Mouse (Mus musculus) gastrocnemius, postnatal 25 days (tissue): ENCODE measurements around the gene Fanca. TPM values are rescaled to one million over a fixed set of nuclear protein-coding genes. Genes with fewer than 3 reads are reported as not detected.
"Not testable (repeated sequence)": the region's sequence is repeated elsewhere in the genome, so short reads cannot be mapped to it uniquely, and the experiment has no call there.

Experiments used
- DNase-seq: peaks from one replicate; pipeline ENCODE4 v3.0.0; 2022
- total RNA-seq, 2 experiments: library from RNA; stranded (reverse); gene quantifications; 1 replicate in 1 of 2; 2 replicates in 1 of 2; pipeline ENCODE4 v1.2.3; 2021

Fanca gene
- total RNA-seq, 2 experiments from 2014 or later: 0.51 to 1.3 TPM

DNA sequence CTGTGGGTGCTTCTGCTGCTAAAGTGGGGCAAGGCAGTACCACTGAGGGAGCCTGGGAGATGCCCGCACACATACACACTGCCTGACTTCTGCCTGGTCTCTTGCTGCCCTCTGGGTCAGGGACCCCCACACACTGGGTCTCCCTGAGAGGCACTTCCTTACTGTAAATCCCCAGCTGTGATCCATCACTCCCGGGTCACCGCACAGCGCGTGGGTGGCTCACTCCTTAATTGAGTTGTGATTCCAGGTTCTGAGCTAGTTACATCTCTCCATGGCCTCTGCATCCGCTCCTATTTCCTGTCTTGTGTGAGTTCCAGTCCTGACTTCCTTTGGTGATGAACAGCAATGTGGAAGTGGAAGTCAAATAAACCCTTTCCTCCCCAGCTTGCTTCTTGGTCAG lies 12.3 kb upstream of the Fanca start:
- no peak for DNase-seq

- no peak for DNase-seq
Measured at GRCm38 (mm10) chr8:123329961-123330360, 11.6 kb upstream of the Fanca start.

GRCm38 (mm10) chr8:123329350-123329749 lies 11.0 kb upstream of the Fanca start:
- no peak for DNase-seq

GRCm38 (mm10) chr8:123328552-123328951 lies 10.2 kb upstream of the Fanca start:
- DNase-seq: no peak

DNA sequence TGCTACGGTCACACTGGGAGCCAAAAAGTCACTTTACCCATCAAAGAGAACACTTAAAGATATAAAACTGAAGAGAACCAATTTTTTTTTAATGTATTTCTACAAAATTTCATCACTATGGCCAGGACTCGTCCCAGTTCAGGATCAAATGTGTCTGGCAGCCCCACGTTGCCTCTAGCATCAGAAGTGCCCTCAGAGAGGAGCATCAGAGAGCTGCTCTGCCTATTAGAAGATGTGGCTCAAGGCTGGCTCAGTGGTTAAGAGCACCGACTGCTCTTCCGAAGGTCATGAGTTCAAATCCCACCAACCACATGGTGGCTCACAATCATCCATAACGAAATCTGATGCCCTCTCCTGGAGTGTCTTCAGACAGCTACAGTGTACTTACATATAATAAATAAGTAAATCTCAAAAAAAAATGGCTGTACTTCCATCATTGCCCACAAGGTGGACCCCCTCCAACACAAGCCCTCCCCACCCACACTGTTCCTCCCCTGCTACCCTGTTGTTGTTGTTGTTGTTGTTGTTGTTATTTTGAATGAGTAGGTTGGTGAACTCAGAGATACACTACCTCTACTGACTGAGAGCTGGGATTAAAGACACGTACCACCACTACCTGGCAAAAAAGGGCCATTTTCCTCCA lies 1.3 kb upstream of the Fanca start:
- no peak for DNase-seq

DNA sequence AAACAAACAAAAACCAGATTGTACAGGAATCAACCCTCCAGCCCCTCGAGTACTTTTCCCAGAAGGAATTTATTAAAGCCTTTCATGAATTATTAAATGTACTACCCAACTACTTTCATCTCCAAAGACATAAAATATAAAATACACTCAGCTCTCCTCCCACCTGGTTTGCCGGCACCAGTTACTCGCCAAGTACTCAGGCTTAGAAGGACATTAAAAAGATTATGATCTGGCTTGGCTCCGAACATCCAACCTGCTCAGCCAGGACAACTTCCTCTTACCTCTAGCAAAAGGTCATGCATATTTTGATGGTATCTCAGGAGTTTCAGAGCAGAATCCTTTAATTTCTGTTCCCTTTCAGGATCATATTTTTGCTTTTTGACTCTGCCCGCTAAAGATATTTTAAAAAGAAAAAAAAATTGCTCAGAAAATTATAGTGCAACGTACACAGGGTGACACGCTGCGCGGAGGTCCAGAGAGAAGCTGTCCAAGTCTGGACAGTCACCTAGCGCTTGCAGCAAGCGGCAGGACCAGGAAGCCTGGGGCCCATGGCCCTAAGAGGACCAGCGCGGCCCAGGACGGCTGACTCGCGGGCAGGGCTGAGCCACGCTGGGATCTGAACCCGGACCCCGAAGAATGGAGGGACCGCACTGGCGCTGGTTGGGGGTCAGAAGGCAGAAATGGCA lies 452 bp downstream of the Fanca start:
- DNase-seq: no peak

DNA sequence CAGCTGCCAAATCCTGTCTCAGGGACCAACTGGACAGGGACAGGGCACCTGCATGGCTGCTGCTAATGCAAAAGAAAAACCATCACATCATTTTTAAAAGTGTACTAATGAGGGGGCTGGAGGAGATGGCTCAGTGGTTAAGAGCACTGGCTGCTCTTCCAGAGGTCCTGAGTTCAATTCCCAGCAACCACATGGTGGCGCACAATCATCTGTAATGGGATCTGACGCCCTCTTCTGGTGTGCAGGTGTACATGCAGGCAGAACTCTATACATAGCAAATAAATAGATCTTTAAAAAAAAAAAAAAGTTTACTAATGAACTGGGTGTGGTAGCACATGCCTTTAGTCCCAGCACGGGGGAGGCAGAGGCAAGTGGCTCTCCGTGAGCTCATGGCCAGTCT lies 9.6 kb downstream of the Fanca start:
- DNase-seq: no peak

GRCm38 (mm10) chr8:123298301-123298700 lies 20.1 kb downstream of the Fanca start:
- no peak for DNase-seq

GRCm38 (mm10) chr8:123292785-123293184 lies 25.6 kb downstream of the Fanca start:
- no peak for DNase-seq

GRCm38 (mm10) chr8:123292281-123292680 lies 26.1 kb downstream of the Fanca start:
- no peak for DNase-seq

DNA sequence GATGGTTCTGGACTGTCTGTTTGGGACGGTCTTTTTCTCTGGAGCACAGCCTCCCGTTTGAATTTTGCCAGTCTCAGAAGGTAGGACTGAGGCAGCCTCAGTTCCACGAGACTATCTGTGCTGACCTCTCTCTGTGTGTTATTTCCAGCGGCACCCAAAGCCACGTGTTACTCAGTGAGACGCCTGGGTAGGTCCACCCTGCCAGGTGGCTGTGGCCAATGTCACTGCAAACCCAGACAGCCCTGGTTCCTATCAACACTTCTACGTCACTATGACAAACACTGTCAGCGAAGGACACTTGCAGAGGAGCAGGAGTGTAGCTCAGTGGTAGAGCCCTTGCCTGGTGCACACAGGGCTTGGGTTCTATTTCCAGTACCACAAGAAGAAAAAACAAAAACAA lies 26.7 kb downstream of the Fanca start:
- DNase-seq: no peak

GRCm38 (mm10) chr8:123290679-123291078 lies 27.7 kb downstream of the Fanca start:
- no peak for DNase-seq

GRCm38 (mm10) chr8:123290166-123290565 lies 28.2 kb downstream of the Fanca start:
- DNase-seq: no peak

DNA sequence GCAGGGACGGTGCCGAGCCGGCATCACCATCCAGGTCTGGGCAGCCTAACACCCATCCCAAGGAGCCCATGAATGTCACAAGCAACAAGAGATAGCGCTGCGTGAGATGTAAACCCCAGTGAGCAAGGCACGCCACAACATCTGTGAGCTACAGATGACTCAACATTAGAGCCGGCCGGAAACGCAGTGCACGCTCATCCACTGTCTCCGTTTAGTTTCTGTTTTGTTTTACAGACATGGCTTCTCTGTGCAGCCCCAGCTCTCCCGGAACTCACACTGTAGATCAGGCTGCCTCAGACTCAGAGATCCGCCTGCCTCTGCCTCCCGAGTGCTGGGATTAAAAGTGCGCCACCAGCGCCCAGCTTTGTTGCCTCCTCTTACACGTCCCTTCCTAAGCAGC lies 31.0 kb downstream of the Fanca start:
- DNase-seq: no peak

DNA sequence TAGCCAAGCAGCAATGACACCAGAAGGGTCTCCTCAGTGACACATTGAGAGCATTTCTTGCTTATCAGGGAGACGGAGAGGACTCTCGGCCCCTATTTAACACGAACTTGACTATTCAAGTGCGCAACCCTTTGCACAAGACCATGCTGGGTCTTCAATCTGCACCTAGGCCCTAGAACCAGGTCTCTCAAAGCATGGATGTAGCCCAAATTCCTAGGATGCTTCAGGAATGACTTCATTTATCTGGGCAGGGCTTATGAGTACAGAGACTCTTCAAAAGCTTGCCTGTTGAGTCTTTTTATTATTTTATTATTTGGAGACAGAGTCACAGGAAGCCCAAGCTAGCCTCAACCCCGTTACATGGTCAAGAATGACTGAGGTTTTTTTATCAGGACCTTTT lies 33.9 kb downstream of the Fanca start:
- DNase-seq: no peak

GRCm38 (mm10) chr8:123283991-123284390 lies 34.4 kb downstream of the Fanca start:
- DNase-seq: no peak

DNA sequence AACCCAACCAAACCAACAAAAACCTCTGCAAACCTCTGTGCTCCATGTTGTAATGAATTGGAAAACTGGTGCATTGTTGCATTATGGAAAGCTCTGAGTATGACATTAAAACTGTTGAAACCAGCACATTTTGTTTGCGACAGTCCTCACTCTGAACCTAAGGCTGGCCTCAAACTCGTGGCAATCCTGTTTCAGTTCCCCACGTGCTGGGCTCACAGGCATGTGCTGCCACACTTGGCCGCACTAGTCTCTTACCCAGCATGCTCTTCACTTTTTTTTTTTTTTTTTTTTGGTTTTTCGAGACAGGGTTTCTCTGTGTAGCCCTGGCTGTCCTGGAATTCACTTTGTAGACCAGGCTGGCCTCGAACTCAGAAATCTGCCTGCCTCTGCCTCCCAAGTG lies 35.4 kb downstream of the Fanca start:
- DNase-seq: not testable (repeated sequence)

GRCm38 (mm10) chr8:123280302-123281094 lies 37.9 kb downstream of the Fanca start:
- DNase-seq: no peak

- no peak for DNase-seq
Measured at GRCm38 (mm10) chr8:123279828-123280227, 38.5 kb downstream of the Fanca start.

- no peak for DNase-seq
Measured at GRCm38 (mm10) chr8:123278445-123278844, 39.9 kb downstream of the Fanca start.

DNA sequence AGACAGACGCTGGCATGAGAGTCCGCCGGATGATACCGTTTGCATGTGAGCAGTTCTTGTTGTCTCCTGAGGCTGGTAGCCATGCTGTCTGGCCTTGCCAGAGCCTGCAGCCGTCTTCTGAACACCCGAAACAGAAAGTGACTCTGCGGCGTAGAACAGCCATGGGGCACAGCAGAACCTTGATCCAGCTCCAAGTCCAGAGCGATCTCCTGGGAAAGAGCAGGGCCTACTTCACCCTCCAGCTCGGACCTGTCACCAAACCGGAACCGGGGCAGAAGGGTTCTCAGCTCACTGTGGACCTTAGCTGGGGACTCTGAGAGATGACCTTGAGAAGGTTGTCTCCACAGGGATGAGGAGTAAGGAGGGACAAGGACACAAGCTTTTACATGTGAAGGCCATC lies 43.3 kb downstream of the Fanca start:
- DNase-seq: no peak

DNA sequence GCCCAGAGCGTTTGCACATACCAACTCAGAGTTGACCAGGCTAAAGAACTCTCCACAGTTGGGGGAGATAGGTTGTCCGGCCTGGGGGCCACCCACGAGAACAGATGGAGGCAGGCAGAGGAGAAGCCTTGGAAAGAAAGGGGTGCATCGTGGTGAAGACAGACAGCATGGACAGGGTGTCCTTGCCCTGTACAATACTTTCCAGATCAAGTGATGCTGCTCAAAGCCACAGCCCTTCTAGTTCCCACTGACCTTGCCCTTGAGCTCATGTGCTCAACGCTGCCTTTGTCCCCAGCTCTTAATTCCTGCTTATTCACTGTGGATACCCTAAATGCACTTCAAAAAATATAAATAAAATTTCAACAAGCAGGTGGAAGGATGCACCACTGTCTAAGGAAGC lies 43.9 kb downstream of the Fanca start:
- DNase-seq: no peak

- DNase-seq: no peak
Measured at GRCm38 (mm10) chr8:123271901-123272300, 46.5 kb downstream of the Fanca start.
